Mouse (Mus musculus): Measurements from ENCODE around the gene Parpbp.

Gene Parpbp

GRCm38 (mm10) chr10:88146707-88147477, at the start of gene Parpbp, which contains the start of gene Nup37:
TSS of gene Parpbp (minus strand) at chr10:88146941.
TSS of gene Nup37 (plus strand) at chr10:88146992.
- peak; percentile 91 for DNase-seq (ENCODE audit: low spot score)

GRCm38 (mm10) chr10:88167438-88168077, 20.8 kb upstream of the Parpbp start:
- no peak for DNase-seq (ENCODE audit: low spot score)

- no peak for DNase-seq (ENCODE audit: low spot score)
Measured at GRCm38 (mm10) chr10:88166158-88166557, 19.4 kb upstream of the Parpbp start.

GRCm38 (mm10) chr10:88162676-88163075, 15.9 kb upstream of the Parpbp start:
- no peak for DNase-seq (ENCODE audit: low spot score)

GRCm38 (mm10) chr10:88162096-88162495, 15.4 kb upstream of the Parpbp start:
- DNase-seq (ENCODE audit: low spot score): no peak

- DNase-seq (ENCODE audit: low spot score): no peak
Measured at GRCm38 (mm10) chr10:88151658-88152057, 4.9 kb upstream of the Parpbp start.

- no peak for DNase-seq (ENCODE audit: low spot score)
Measured at GRCm38 (mm10) chr10:88150381-88150780, 3.6 kb upstream of the Parpbp start.

GRCm38 (mm10) chr10:88146187-88146586, 554 bp downstream of the Parpbp start:
- DNase-seq (ENCODE audit: low spot score): no peak

- DNase-seq (ENCODE audit: low spot score): no peak
Measured at GRCm38 (mm10) chr10:88135630-88136029, 11.1 kb downstream of the Parpbp start.

- DNase-seq (ENCODE audit: low spot score): no peak
Measured at GRCm38 (mm10) chr10:88119721-88120120, 27.0 kb downstream of the Parpbp start.

- no peak for DNase-seq (ENCODE audit: low spot score)
Measured at GRCm38 (mm10) chr10:88113290-88113689, 33.5 kb downstream of the Parpbp start.

- DNase-seq (ENCODE audit: low spot score): no peak
Measured at GRCm38 (mm10) chr10:88106169-88106568, 40.6 kb downstream of the Parpbp start.

- DNase-seq (ENCODE audit: low spot score): no peak
Measured at GRCm38 (mm10) chr10:88090772-88091171, 56.0 kb downstream of the Parpbp start, which contains the start of gene Pmch. TSS of gene Pmch (plus strand) at chr10:88091072.

GRCm38 (mm10) chr10:88067377-88067776, 79.4 kb downstream of the Parpbp start:
- no peak for DNase-seq (ENCODE audit: low spot score)

GRCm38 (mm10) chr10:88064872-88065271, 81.9 kb downstream of the Parpbp start:
- DNase-seq (ENCODE audit: low spot score): no peak

- no peak for DNase-seq (ENCODE audit: low spot score)
Measured at GRCm38 (mm10) chr10:88063436-88063835, 83.3 kb downstream of the Parpbp start.

- no peak for DNase-seq (ENCODE audit: low spot score)
Measured at GRCm38 (mm10) chr10:88056950-88057649, 89.6 kb downstream of the Parpbp start.

- DNase-seq (ENCODE audit: low spot score): no peak
Measured at GRCm38 (mm10) chr10:88054233-88054985, 92.3 kb downstream of the Parpbp start.

- DNase-seq (ENCODE audit: low spot score): peak; percentile 5
Measured at GRCm38 (mm10) chr10:88046098-88046771, 100.5 kb downstream of the Parpbp start.

GRCm38 (mm10) chr10:88044297-88044696, 102.4 kb downstream of the Parpbp start:
- no peak for DNase-seq (ENCODE audit: low spot score)
